Mouse (Mus musculus): ENCODE measurements at regions not wholly inside any gene's neighbourhood (a gene's known extent, or its start where the extent isn't known, plus 50 kb on each side); places are given as distances from the start of the nearest gene placed in this dataset.

DNA sequence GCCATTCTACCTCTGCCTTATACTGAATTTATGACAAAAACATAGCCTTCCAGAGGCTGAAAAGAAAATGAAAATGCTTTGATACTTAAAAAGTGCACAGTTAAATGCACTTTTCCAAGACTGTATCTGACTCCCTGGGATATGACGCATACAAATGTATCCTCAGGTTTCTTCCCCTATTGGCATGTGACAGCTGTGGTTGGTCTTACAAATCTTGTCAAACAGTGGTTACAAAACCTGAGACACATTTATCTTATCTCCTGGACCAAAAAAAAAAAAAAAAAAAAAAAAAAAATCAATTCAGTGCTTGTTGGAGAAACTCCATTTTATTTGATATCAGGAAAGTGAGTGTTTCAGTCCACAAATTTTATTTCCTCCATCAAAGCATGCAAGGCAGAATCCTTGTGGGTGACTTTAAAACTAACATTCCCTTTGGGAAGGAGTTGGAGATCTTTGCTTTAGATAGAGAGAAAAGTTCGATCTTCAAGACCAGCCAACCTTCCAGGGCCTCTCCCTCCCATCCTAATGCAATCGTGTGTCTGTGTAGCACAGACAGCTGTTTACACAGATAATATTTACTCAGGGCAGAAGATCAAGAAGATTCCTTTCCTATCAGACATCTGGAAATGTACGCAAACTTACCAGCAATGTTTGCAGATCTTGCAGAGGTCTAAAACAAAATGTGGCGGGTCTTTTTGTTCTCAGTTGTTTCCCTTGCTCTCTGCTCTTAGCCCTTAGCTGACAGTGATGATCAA, 103.0 kb downstream of the Pxdc1 start:
- peak in 2 of 3 experiments; percentile 3 to 13 for TF ChIP-seq MYOD1 (IDR thresholded peaks at IDR 0.05; ENCODE audit: control insufficient read depth in 1 of 3, insufficient read length in 2 of 3, low read depth in 2 of 3)
- TF ChIP-seq REST (IDR thresholded peaks at IDR 0.05; ENCODE audit: insufficient read depth, insufficient read length) = no peak
- H3K4me3 ChIP-seq = no peak overlapping the region
- H3K4me2 ChIP-seq (ENCODE audit: low read depth) = no peak overlapping the region
- no peaks in the 10 kb centered on the region for H3K36me3 ChIP-seq (ENCODE audit: control insufficient read depth, insufficient read depth)
- H3K79me2 ChIP-seq (ENCODE audit: control insufficient read depth, insufficient read depth) = no peaks in the 10 kb centered on the region
- no peaks in the 10 kb centered on the region for H3K27me3 ChIP-seq (ENCODE audit: control insufficient read depth, insufficient read depth, insufficient read length)
- no peak overlapping the region for H3ac ChIP-seq (ENCODE audit: control insufficient read depth, insufficient read length)

DNA sequence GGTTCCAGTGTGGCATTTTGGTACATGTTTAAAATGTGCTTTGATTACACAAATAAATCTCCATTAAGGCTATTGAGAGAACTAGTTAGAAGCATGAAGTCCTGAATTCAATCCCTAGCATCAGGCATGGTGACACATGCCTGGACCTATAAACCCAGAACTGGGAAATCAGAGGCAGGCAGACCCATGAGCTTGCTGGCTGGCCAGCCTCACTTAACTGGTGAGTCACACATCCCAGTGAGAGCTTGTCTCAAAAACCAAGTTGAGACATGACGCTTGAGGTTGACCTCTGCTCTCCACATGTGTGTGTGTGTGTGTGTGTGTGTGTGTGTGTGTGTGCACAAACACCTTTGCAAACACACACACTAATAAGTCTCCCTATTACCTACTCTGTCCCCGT, 112.6 kb downstream of the Pxdc1 start:
- H3ac ChIP-seq (ENCODE audit: control insufficient read depth, insufficient read length) = no peak overlapping the region
- no peak for TF ChIP-seq SRF (IDR thresholded peaks at IDR 0.05; ENCODE audit: control insufficient read depth, insufficient read length, low read depth)
- no peak for TF ChIP-seq TCF12 (IDR thresholded peaks at IDR 0.05; ENCODE audit: insufficient read depth, poor library complexity, severe bottlenecking)
- TF ChIP-seq MAX (IDR thresholded peaks at IDR 0.05; ENCODE audit: low read depth) = no peak
- TF ChIP-seq TCF3 (IDR thresholded peaks at IDR 0.05; ENCODE audit: insufficient read length, low read depth) = no peak
- H3K27me3 ChIP-seq (ENCODE audit: control insufficient read depth, insufficient read depth, insufficient read length) = no peaks in the 10 kb centered on the region
- no peak overlapping the region for H3K4me3 ChIP-seq
- no peaks in the 10 kb centered on the region for H3K79me2 ChIP-seq (ENCODE audit: control insufficient read depth, insufficient read depth)
- H3K36me3 ChIP-seq (ENCODE audit: control insufficient read depth, insufficient read depth) = no peaks in the 10 kb centered on the region
- H3K4me2 ChIP-seq (ENCODE audit: low read depth) = no peak overlapping the region

DNA sequence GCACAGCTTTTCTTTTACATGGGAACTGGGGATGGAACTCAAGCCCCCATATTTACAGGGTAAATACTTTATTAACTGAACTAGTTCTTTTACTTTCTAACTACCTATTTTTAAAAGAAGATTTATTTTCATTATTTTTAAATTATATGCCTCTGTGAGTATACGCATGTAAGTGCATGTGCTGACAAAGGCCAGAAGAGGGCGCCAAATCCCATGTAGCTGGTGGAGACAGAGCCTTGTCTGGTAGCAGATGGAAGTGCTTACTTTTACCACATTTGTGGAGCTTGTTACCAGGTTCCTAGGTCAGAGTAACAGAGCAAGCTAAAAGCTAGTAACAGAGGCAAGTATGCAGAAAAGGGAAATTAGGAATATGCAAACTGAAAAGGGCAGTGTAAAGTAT, 119.4 kb downstream of the Pxdc1 start:
- Histone ChIP-seq H3K79me2 (ENCODE audit: control insufficient read depth, insufficient read depth) (no peaks in the 10 kb centered on the region), H3K27me3 (ENCODE audit: control insufficient read depth, insufficient read depth, insufficient read length) (no peaks in the 10 kb centered on the region), H3ac (ENCODE audit: control insufficient read depth, insufficient read length) (no peak overlapping the region), H3K4me2 (ENCODE audit: low read depth) (no peak overlapping the region), H3K4me3 (no peak overlapping the region), H3K36me3 (ENCODE audit: control insufficient read depth, insufficient read depth) (no peaks in the 10 kb centered on the region)
- TF ChIP-seq SRF (IDR thresholded peaks at IDR 0.05; ENCODE audit: control insufficient read depth, insufficient read length, low read depth) (no peak), POLR2AphosphoS2 (IDR thresholded peaks at IDR 0.05; ENCODE audit: insufficient read length, low read depth) (no peak), CEBPB (IDR thresholded peaks at IDR 0.05; ENCODE audit: insufficient read depth, poor library complexity, severe bottlenecking) (no peak), POLR2A (IDR thresholded peaks at IDR 0.05; ENCODE audit: insufficient read length, low read depth) (no peak), MYOG (IDR thresholded peaks at IDR 0.05; ENCODE audit: control insufficient read depth in 1 of 3, insufficient read depth in 1 of 3, insufficient read length in 2 of 3, low read depth in 2 of 3) (no peak), REST (IDR thresholded peaks at IDR 0.05; ENCODE audit: insufficient read depth, insufficient read length) (no peak), E2F4 (IDR thresholded peaks at IDR 0.05; ENCODE audit: insufficient read depth) (no peak), MAX (IDR thresholded peaks at IDR 0.05; ENCODE audit: low read depth) (no peak), MYOD1 (IDR thresholded peaks at IDR 0.05; ENCODE audit: control insufficient read depth in 1 of 3, insufficient read length in 2 of 3, low read depth in 2 of 3) (no peak), TCF3 (IDR thresholded peaks at IDR 0.05; ENCODE audit: insufficient read length, low read depth) (no peak), USF1 (IDR thresholded peaks at IDR 0.05; ENCODE audit: low read depth) (no peak), TCF12 (IDR thresholded peaks at IDR 0.05; ENCODE audit: insufficient read depth, poor library complexity, severe bottlenecking) (no peak)

DNA sequence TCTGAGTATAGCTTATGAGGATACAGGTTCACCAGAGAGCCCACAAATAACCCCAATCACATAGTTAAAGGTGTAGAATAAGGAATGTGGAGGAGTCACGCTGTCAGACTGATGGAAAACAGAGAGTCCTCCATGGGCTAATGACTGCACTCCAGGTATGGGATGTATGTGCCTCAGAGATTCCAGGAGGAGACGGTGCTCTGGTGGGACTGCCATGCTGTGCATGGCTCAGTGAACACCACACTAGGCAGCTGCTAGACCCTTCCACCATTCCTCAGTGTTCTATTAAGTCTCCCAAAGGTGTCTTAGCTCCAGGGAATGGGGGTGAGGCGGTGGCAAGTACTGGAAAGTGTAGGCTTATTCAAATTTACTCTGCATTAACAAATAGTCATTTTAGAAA, 142.0 kb downstream of the Pxdc1 start:
- TF ChIP-seq CEBPB (IDR thresholded peaks at IDR 0.05; ENCODE audit: insufficient read depth, poor library complexity, severe bottlenecking) = no peak
- TF ChIP-seq SRF (IDR thresholded peaks at IDR 0.05; ENCODE audit: control insufficient read depth, insufficient read length, low read depth) = no peak
- no peak for TF ChIP-seq TCF3 (IDR thresholded peaks at IDR 0.05; ENCODE audit: insufficient read length, low read depth)
- TF ChIP-seq REST (IDR thresholded peaks at IDR 0.05; ENCODE audit: insufficient read depth, insufficient read length) = no peak
- no peak for TF ChIP-seq MAX (IDR thresholded peaks at IDR 0.05; ENCODE audit: low read depth)
- TF ChIP-seq E2F4 (IDR thresholded peaks at IDR 0.05; ENCODE audit: insufficient read depth) = no peak
- TF ChIP-seq POLR2A (IDR thresholded peaks at IDR 0.05; ENCODE audit: insufficient read length, low read depth) = no peak
- TF ChIP-seq MYOD1 (IDR thresholded peaks at IDR 0.05; ENCODE audit: control insufficient read depth in 1 of 3, insufficient read length in 2 of 3, low read depth in 2 of 3) = no peak
- Histone ChIP-seq H3K4me3 (no peak overlapping the region), H3K36me3 (ENCODE audit: control insufficient read depth, insufficient read depth) (no peaks in the 10 kb centered on the region), H3K4me2 (ENCODE audit: low read depth) (no peak overlapping the region), H3K79me2 (ENCODE audit: control insufficient read depth, insufficient read depth) (no peaks in the 10 kb centered on the region), H3K27me3 (ENCODE audit: control insufficient read depth, insufficient read depth, insufficient read length) (no peaks in the 10 kb centered on the region), H3ac (ENCODE audit: control insufficient read depth, insufficient read length) (no peak overlapping the region)

DNA sequence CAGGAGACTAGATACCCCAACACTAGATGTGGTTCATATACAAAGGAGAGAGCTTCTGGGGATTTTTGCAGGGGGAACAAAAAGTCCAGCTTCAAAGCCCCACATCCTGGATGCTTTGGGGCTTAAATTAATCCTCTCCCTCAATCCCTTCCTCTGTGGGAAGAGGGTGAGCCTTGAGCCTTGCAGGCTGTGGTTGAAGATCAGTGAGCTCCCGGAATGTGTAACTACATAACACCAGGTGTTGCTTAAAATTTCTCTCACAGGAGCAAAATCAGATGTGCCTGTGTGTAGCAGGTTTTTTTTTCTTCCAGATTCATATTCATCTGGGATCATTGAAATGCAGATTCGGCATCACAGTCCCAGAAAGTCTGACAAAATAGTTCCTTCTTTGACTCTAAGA, 146.1 kb downstream of the Pxdc1 start:
- no peak overlapping the region for H3K4me3 ChIP-seq
- no peaks in the 10 kb centered on the region for H3K27me3 ChIP-seq (ENCODE audit: control insufficient read depth, insufficient read depth, insufficient read length)
- no peak for TF ChIP-seq E2F4 (IDR thresholded peaks at IDR 0.05; ENCODE audit: insufficient read depth)
- TF ChIP-seq USF1 (IDR thresholded peaks at IDR 0.05; ENCODE audit: low read depth) = no peak
- TF ChIP-seq SRF (IDR thresholded peaks at IDR 0.05; ENCODE audit: control insufficient read depth, insufficient read length, low read depth) = no peak
- no peak for TF ChIP-seq MYOG (IDR thresholded peaks at IDR 0.05; ENCODE audit: control insufficient read depth in 1 of 3, insufficient read depth in 1 of 3, insufficient read length in 2 of 3, low read depth in 2 of 3)
- no peak for TF ChIP-seq MAX (IDR thresholded peaks at IDR 0.05; ENCODE audit: low read depth)
- no peak for TF ChIP-seq TCF12 (IDR thresholded peaks at IDR 0.05; ENCODE audit: insufficient read depth, poor library complexity, severe bottlenecking)
- TF ChIP-seq POLR2AphosphoS2 (IDR thresholded peaks at IDR 0.05; ENCODE audit: insufficient read length, low read depth) = no peak
- no peak for TF ChIP-seq TCF3 (IDR thresholded peaks at IDR 0.05; ENCODE audit: insufficient read length, low read depth)
- no peak for TF ChIP-seq POLR2A (IDR thresholded peaks at IDR 0.05; ENCODE audit: insufficient read length, low read depth)
- TF ChIP-seq MYOD1 (IDR thresholded peaks at IDR 0.05; ENCODE audit: control insufficient read depth in 1 of 3, insufficient read length in 2 of 3, low read depth in 2 of 3) = no peak
- no peak for TF ChIP-seq CEBPB (IDR thresholded peaks at IDR 0.05; ENCODE audit: insufficient read depth, poor library complexity, severe bottlenecking)
- no peak for TF ChIP-seq REST (IDR thresholded peaks at IDR 0.05; ENCODE audit: insufficient read depth, insufficient read length)
- H3ac ChIP-seq (ENCODE audit: control insufficient read depth, insufficient read length) = no peak overlapping the region
- no peaks in the 10 kb centered on the region for H3K36me3 ChIP-seq (ENCODE audit: control insufficient read depth, insufficient read depth)
- H3K4me2 ChIP-seq (ENCODE audit: low read depth) = no peak overlapping the region
- no peaks in the 10 kb centered on the region for H3K79me2 ChIP-seq (ENCODE audit: control insufficient read depth, insufficient read depth)

Measured in myocyte (in vitro differentiated cells).